Mouse (Mus musculus): ENCODE results near the gene Brwd1. TPM values are rescaled to one million over a fixed set of nuclear protein-coding genes. Genes with fewer than 3 reads are reported as not detected.
A peak's percentile ranks its signal among the peaks of the same experiment; 100 is the strongest.

The Brwd1 gene
- 139 and 141 TPM in 2 replicates for polyA plus RNA-seq (2016; fragmentation: Nextera tagmentation; extraction: Ambion mirVana)

DNA sequence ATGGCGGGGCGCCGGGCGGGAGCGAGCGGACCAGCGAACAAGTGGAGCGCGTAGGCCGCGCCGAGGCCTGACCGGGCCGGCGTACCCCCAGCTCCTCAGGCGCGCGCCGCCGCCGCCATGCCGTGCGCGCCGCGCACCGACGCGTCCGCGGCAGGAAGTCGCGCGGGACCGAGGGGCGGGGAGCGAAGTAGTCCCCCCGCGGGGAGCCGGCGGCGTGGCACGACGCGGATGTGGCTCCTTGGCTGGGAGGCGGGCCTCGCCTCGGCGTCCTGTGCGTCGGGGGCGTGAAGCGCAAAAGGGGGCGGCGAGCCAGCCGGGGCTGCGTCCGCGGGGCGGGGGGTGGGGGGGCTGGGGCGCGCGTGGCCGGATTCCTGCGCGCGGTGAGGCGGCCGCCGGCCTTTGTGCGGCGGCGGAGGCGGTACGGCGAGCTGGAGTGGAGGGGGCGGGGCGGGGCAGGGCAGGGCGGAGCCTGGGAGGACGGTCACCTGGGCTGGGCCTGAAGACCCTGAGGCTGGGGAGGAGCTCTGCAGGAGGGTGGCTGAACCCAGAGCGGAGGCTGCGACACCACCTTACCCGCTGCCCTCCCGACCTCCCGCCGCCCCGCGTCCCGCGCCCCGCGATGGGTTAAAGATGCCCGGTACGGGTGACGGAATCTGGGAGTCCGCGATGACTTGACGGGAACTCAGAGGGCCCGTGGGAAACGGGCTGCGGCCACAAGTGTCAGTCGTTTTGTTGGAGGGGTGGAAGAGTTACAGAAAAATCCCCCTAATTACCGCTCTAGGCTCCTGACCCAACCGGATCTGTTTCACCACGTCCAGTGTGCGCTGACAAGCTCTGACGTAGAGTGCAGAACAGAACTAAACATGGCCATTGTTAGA is at the start of gene Brwd1:
Brwd1 (minus strand) TSS at position 226 of the 878 bp plus-strand sequence.
- Histone ChIP-seq H3K9me3 (no peaks in the 10 kb centered on the region), H3K9ac (peak within 1 kb of the TSS; percentile 94), H3K4me3 (peak within 1 kb of the TSS; percentile 98), H3K27ac (peak within 1 kb of the TSS; percentile 97), H3K4me1 (peaks cover 15% of the 10 kb centered on the region), H3K27me3 (no peaks in the 10 kb centered on the region), H3K4me2 (replicated peaks) (peak within 1 kb of the TSS; percentile 68), H3K36me3 (peaks cover 34% of the 10 kb centered on the region)
- WGBS: under 1% methylated on average over 75 of the region's 107 CpGs
- ATAC-seq (ENCODE audit: insufficient number of reproducible peaks, insufficient read depth, low FRiP score, low TSS enrichment): peak; percentile 83

DNA sequence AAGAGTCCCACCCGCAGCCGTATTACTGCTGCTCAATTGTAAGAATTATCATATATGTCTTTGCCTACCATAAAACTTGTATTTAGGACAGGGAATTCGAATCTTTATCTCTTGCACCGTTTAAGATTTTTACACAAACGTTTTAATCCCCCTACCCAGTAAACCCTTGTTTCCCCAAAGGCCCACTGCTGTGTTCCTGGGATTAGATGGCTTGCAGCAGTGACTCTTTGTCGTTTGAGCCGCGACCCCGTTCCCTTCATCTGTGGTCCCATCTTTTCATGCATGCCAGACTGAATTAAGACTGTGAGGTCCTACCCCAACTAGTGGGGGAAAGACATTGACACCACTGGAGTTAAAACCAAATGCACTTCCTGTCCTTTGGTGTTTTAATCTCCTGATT is 46.1 kb upstream of the Brwd1 start:
- peak overlapping the region; percentile 85 for H3K4me2 ChIP-seq (replicated peaks)
- peak overlapping the region; percentile 98 for H3K27ac ChIP-seq
- H3K36me3 ChIP-seq: peaks cover 27% of the 10 kb centered on the region
- peak overlapping the region; percentile 91 for H3K4me3 ChIP-seq
- H3K9ac ChIP-seq: peak overlapping the region; percentile 61
- H3K4me1 ChIP-seq: peaks cover 15% of the 10 kb centered on the region
- under 1% methylated on average over 9 of the region's 9 CpGs for WGBS
- no peaks in the 10 kb centered on the region for H3K27me3 ChIP-seq
- no peaks in the 10 kb centered on the region for H3K9me3 ChIP-seq
- no peak for ATAC-seq (ENCODE audit: insufficient number of reproducible peaks, insufficient read depth, low FRiP score, low TSS enrichment)

DNA sequence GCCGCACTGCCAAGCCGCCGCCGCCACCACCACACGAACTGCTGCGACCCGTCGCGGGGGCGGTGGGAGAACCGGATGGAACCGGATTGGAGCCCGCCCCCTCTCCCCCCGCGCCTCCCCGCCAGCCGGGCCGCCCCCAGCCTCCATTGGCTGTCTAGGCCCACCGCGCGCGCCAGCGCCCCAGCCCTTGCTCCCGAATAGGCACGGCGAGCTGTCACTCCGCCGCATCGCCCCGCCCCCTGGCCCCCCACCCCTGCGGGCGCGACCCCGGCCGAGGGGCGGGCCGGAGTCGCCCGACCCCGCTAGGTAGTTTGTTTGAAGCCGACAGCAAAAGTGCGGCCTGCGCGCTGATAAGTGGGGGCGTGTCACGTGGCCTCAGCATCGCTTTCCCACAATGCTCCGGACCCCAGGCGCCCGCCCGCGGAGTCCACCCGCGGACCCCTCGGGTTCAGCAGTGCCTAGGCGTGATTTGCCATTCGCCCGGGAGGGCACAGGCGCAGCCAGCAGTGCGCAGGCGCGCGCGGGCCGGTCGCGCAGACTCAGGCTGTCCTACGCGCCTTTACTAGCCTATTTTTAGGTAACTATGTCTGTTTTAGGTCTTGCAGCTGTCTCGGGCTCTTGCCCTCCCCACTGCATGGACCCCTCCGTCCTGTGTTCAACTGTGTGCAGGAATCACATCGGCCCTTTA is 45.5 kb upstream of the Brwd1 start, which contains the start of gene Hmgn1:
Hmgn1 (minus strand) TSS at position 73 of the 688 bp plus-strand sequence.
- under 1% methylated on average over 52 of the region's 72 CpGs for WGBS
- peak; percentile 97 for ATAC-seq (ENCODE audit: insufficient number of reproducible peaks, insufficient read depth, low FRiP score, low TSS enrichment)
- H3K9me3 ChIP-seq: no peaks in the 10 kb centered on the region
- peak within 1 kb of the TSS; percentile 98 for H3K27ac ChIP-seq
- H3K4me2 ChIP-seq (replicated peaks): peak within 1 kb of the TSS; percentile 85
- peaks cover 15% of the 10 kb centered on the region for H3K4me1 ChIP-seq
- H3K9ac ChIP-seq: peak within 1 kb of the TSS; percentile 97
- H3K27me3 ChIP-seq: no peaks in the 10 kb centered on the region
- peak within 1 kb of the TSS; percentile 91 for H3K4me3 ChIP-seq
- H3K36me3 ChIP-seq: peaks cover 33% of the 10 kb centered on the region

DNA sequence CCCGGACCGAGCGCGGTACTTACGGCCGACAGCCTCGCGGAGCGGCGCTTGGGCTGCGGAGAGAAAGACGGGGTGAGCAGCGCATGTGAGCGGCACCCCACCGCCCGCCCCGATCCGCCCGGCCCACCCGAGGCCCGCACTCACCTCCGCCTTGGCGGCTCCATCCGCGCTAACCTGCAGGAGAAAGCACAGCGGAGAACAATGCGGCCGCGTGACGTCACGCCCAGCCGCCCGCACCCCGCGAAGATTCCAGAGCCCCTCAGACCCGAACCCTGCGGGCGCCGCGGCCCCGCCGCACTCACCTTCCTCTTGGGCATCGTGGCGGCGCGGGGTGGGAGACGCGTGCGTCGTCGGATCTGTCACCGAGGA is 44.9 kb upstream of the Brwd1 start:
- peak; percentile 41 for ATAC-seq (ENCODE audit: insufficient number of reproducible peaks, insufficient read depth, low FRiP score, low TSS enrichment)
- WGBS: under 1% methylated on average over 46 of the region's 52 CpGs
- Histone ChIP-seq H3K27me3 (no peaks in the 10 kb centered on the region), H3K9me3 (no peaks in the 10 kb centered on the region), H3K9ac (peak overlapping the region; percentile 97), H3K27ac (peak overlapping the region; percentile 98), H3K4me1 (peaks cover 15% of the 10 kb centered on the region), H3K4me3 (peak overlapping the region; percentile 91), H3K4me2 (replicated peaks) (peak overlapping the region; percentile 85), H3K36me3 (peaks cover 38% of the 10 kb centered on the region)

- WGBS: 4% methylated on average over 19 of the region's 19 CpGs
- H3K4me2 ChIP-seq (replicated peaks): peak overlapping the region; percentile 85
- no peaks in the 10 kb centered on the region for H3K27me3 ChIP-seq
- peaks cover 39% of the 10 kb centered on the region for H3K36me3 ChIP-seq
- H3K27ac ChIP-seq: peak overlapping the region; percentile 98
- H3K4me3 ChIP-seq: peak overlapping the region; percentile 91
- no peaks in the 10 kb centered on the region for H3K9me3 ChIP-seq
- ATAC-seq (ENCODE audit: insufficient number of reproducible peaks, insufficient read depth, low FRiP score, low TSS enrichment): no peak
- H3K9ac ChIP-seq: peak overlapping the region; percentile 97
- peaks cover 15% of the 10 kb centered on the region for H3K4me1 ChIP-seq
Observed at GRCm38 (mm10) chr16:96126684-96127171, 44.4 kb upstream of the Brwd1 start.

GRCm38 (mm10) chr16:96120022-96120623 is 37.8 kb upstream of the Brwd1 start:
- no peaks in the 10 kb centered on the region for H3K27me3 ChIP-seq
- no peak overlapping the region for H3K4me3 ChIP-seq
- H3K9ac ChIP-seq: no peak overlapping the region
- peaks cover under 1% of the 10 kb centered on the region; the same call in 1 of the 2 replicates for H3K4me1 ChIP-seq
- no peak overlapping the region for H3K4me2 ChIP-seq (replicated peaks)
- no peaks in the 10 kb centered on the region for H3K9me3 ChIP-seq
- WGBS: 74% methylated on average over 4 of the region's 4 CpGs
- peaks cover 34% of the 10 kb centered on the region for H3K36me3 ChIP-seq
- ATAC-seq (ENCODE audit: insufficient number of reproducible peaks, insufficient read depth, low FRiP score, low TSS enrichment): no peak
- no peak overlapping the region for H3K27ac ChIP-seq

GRCm38 (mm10) chr16:96114729-96115128 is 32.4 kb upstream of the Brwd1 start:
- no peak for ATAC-seq (ENCODE audit: insufficient number of reproducible peaks, insufficient read depth, low FRiP score, low TSS enrichment)
- Histone ChIP-seq H3K4me3 (no peak overlapping the region), H3K9ac (no peak overlapping the region), H3K9me3 (no peaks in the 10 kb centered on the region), H3K27me3 (no peaks in the 10 kb centered on the region), H3K36me3 (no peaks in the 10 kb centered on the region; the same call in 1 of the 2 replicates), H3K4me1 (0 out of 2 replicates have a peak, but pooled peaks cover 3% of the 10 kb centered on the region), H3K4me2 (replicated peaks) (no peak overlapping the region), H3K27ac (no peak overlapping the region)
- WGBS: 45% methylated on average over 4 of the region's 4 CpGs

DNA sequence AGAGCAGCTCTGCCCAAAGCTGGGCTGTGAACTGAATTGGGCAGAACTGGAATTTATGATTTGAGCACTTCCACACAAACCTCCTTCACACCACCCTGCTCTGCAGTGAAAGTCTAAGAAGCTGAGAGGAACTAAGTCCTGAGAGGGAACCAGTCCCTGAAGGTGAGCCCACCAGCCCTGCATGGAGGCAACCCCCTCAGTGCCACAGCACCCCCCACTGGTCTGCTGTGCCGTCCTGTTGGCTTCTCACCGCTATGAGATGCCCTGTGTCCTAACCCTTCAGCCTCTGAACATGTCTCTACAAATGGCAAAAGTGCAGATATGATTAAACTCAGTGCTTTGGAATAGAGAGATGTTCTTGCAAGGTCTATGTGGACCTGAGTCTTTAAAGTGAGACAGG is 30.4 kb upstream of the Brwd1 start:
- WGBS: 47% methylated on average over 2 of the region's 2 CpGs
- Histone ChIP-seq H3K9me3 (no peaks in the 10 kb centered on the region), H3K36me3 (no peaks in the 10 kb centered on the region), H3K4me2 (replicated peaks) (no peak overlapping the region), H3K4me3 (no peak overlapping the region), H3K27ac (no peak overlapping the region), H3K4me1 (0 out of 2 replicates have a peak, but pooled peaks cover 3% of the 10 kb centered on the region), H3K9ac (no peak overlapping the region), H3K27me3 (no peaks in the 10 kb centered on the region)
- no peak for ATAC-seq (ENCODE audit: insufficient number of reproducible peaks, insufficient read depth, low FRiP score, low TSS enrichment)

DNA sequence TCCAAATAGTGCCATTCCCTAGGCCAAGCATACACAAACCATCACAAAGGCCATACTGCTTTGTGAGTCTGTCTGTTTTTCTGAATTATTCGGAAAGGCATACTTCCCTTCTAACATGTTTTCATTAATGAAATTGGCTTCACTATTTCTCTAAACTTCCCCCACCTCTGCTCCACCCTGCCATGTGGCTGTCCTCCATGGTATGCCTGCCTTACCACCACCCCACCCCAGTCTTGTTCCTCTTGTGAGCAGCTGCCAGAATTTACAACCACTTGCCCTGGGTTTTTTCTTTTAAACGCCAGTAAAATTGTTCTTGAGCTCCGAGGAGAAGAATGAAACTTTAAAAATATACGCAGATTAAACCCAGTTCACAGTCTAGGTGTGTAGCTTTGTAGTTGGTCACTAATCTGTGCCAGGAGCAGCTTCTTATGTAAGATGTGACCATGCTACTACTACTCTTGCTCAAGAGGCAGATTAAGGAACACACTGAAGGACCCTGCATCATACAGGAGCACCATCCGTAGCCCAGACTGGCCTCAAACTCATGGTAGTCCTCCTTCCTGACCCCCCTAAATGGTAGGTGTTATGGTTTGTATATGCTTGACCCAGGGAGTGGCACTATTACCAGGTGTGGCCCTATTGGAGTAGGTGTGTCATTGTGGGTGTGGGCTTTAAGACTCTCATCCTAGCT is 28.5 kb upstream of the Brwd1 start:
- no peak overlapping the region for H3K4me2 ChIP-seq (replicated peaks)
- 82% methylated on average over 5 of the region's 5 CpGs for WGBS
- no peak for ATAC-seq (ENCODE audit: insufficient number of reproducible peaks, insufficient read depth, low FRiP score, low TSS enrichment)
- no peak overlapping the region for H3K9ac ChIP-seq
- H3K36me3 ChIP-seq: no peaks in the 10 kb centered on the region
- 0 out of 2 replicates have a peak, but pooled peaks cover 3% of the 10 kb centered on the region for H3K4me1 ChIP-seq
- no peak overlapping the region for H3K27ac ChIP-seq
- H3K4me3 ChIP-seq: no peak overlapping the region
- H3K27me3 ChIP-seq: no peaks in the 10 kb centered on the region
- no peaks in the 10 kb centered on the region for H3K9me3 ChIP-seq

DNA sequence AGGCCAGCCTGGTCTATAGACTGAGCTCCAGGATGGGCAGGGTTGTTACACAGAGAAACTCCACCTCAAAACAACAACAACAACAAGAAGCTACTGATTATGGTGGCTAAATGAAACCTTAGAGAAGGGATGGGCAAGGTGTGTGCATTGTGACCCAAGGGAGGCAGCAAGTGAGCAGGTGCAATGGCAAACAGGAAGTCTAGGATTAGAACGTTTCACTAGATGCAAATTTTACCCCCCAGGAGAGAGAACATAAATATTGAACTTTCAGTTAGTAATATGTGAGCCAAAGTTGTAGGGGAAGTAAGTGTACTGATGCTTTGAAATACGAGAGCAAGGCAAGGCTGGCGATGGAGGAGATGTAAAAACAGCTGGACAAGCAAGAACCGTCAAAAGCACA is 27.3 kb upstream of the Brwd1 start:
- Histone ChIP-seq H3K9ac (no peak overlapping the region), H3K9me3 (no peaks in the 10 kb centered on the region), H3K4me3 (no peak overlapping the region), H3K27me3 (no peaks in the 10 kb centered on the region), H3K4me2 (replicated peaks) (no peak overlapping the region), H3K36me3 (no peaks in the 10 kb centered on the region), H3K27ac (no peak overlapping the region), H3K4me1 (0 out of 2 replicates have a peak, but pooled peaks cover 3% of the 10 kb centered on the region)
- no peak for ATAC-seq (ENCODE audit: insufficient number of reproducible peaks, insufficient read depth, low FRiP score, low TSS enrichment)
- 56% methylated on average over 4 of the region's 4 CpGs for WGBS

GRCm38 (mm10) chr16:96103036-96103435 is 20.7 kb upstream of the Brwd1 start:
- Histone ChIP-seq H3K4me3 (no peak overlapping the region), H3K36me3 (no peaks in the 10 kb centered on the region), H3K27me3 (no peaks in the 10 kb centered on the region), H3K9ac (no peak overlapping the region), H3K4me2 (replicated peaks) (no peak overlapping the region), H3K9me3 (no peaks in the 10 kb centered on the region), H3K27ac (no peak overlapping the region), H3K4me1 (no peaks in the 10 kb centered on the region)
- ATAC-seq (ENCODE audit: insufficient number of reproducible peaks, insufficient read depth, low FRiP score, low TSS enrichment): no peak
- 47% methylated on average over 2 of the region's 2 CpGs for WGBS

All from embryonic facial prominence, embryonic 12.5 days (tissue).